Mouse (Mus musculus): ENCODE data around the gene Rbm17.

GRCm38 (mm10) chr2:11546091-11546490 lies 57.9 kb downstream of the Rbm17 start:
- TF ChIP-seq CTCF (IDR thresholded peaks at IDR 0.05; ENCODE audit: low read depth, low read length), result no peak
- TF ChIP-seq TAL1 (conservative IDR thresholded peaks at IDR 0.05; ENCODE audit: low read depth, low read length), result no peak
- TF ChIP-seq GATA1 (IDR thresholded peaks at IDR 0.05; ENCODE audit: borderline replicate concordance, low read length), result no peak
- no peak for TF ChIP-seq GATA2 (IDR thresholded peaks at IDR 0.05; ENCODE audit: borderline replicate concordance, low read depth, low read length)
- TF ChIP-seq POLR2AphosphoS5 (IDR thresholded peaks at IDR 0.05; ENCODE audit: insufficient replicate concordance, low read depth, low read length), result no peak

All from G1E (cell line).